Mouse (Mus musculus): Measurements from ENCODE around the gene Fam78a. TPM values are rescaled to one million over a fixed set of nuclear protein-coding genes. Genes with fewer than 3 reads are reported as not detected.

Fam78a gene
- polyA plus RNA-seq, 1 experiment from 2014 or later, result 1.5 TPM

DNA sequence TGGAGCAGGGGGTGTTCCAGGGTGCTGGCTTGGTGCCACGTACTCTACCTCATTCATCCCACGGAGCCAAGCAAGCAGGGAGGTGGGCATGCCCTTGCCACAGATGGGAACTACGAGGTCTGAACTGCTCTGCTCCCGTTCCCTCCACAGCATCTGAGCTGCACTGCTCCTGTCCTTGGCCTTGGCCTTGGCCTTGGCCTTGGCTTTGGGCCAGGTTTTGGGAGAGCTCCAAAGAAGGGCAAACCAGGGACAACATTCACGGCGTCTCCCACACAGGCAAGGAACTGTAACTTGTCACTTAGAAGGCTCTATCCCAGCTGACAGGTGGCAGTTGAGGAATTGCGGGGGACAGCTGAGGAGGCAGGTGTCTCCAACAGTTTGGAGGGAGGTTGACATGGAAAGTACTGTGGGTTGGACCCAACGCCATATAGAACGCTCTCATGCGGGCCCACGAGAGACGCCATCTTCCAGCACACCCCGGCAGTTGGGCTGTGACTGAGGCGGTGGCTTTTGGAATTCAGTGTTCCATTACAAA lies 5.4 kb downstream of the Fam78a start:
- H3K4me3 ChIP-seq, result no peak overlapping the region
- peaks cover 44% of the 10 kb centered on the region for H3K4me1 ChIP-seq (replicated peaks)
- H3K9me3 ChIP-seq, result no peaks in the 10 kb centered on the region
- WGBS, result 93% methylated on average over 14 of the region's 14 CpGs
- peak overlapping the region; percentile 31 for H3K27ac ChIP-seq
- DNase-seq (ENCODE audit: low spot score), result no peak
- H3K36me3 ChIP-seq, result no peaks in the 10 kb centered on the region
- peaks cover 42% of the 10 kb centered on the region for H3K27me3 ChIP-seq (ENCODE audit: insufficient read depth, poor library complexity, severe bottlenecking)

DNA sequence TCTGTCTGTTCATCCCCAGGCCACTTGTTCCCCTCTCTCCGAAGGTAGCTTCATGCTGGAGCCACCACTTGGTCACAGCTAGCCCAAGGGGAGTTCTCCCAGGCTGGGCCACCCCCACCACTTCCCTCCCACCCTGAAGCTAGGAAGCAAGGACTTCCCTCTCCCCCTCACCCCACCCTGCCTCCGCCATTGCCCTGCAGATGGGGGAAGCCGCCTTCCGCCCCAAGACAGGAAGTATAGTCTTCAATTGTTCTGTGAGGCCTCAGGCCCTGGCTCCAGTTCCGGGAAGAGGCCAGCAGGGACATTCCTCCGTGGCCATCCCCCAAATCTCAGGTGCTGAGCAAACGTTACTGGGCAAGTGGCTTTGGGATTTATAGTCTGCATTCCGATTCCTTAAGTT lies 6.1 kb downstream of the Fam78a start:
- WGBS, result 63% methylated on average over 8 of the region's 8 CpGs
- H3K36me3 ChIP-seq, result no peaks in the 10 kb centered on the region
- DNase-seq (ENCODE audit: low spot score), result no peak
- H3K27ac ChIP-seq, result peak overlapping the region; percentile 14
- H3K9me3 ChIP-seq, result no peaks in the 10 kb centered on the region
- peaks cover 40% of the 10 kb centered on the region for H3K4me1 ChIP-seq (replicated peaks)
- peaks cover 35% of the 10 kb centered on the region for H3K27me3 ChIP-seq (ENCODE audit: insufficient read depth, poor library complexity, severe bottlenecking)
- no peak overlapping the region for H3K4me3 ChIP-seq

DNA sequence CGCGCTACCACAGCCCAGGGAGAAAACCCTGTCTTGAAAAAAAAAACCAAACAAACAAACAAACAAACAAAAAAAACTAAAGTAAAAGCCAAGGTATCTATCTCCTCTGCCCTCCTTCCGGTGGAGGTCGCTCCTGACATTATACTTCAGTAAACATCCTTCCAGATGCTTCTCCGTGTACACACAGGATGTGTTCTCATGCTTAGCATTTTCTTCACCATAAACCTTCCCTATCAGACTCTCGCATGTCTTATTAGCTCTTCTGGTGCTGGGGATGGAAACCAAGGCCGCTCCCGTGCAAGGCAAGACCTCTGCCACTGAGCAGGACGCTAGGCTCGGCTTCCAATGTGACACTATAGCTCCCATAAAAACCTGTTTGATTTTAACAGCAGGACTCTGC lies 6.9 kb downstream of the Fam78a start:
- peaks cover 27% of the 10 kb centered on the region for H3K27me3 ChIP-seq (ENCODE audit: insufficient read depth, poor library complexity, severe bottlenecking)
- no peaks in the 10 kb centered on the region for H3K9me3 ChIP-seq
- DNase-seq (ENCODE audit: low spot score), result no peak
- H3K27ac ChIP-seq, result 0 out of 2 replicates have a peak overlapping the region, but pooled peaks have one; percentile 14
- no peak overlapping the region for H3K4me3 ChIP-seq
- no peaks in the 10 kb centered on the region for H3K36me3 ChIP-seq
- H3K4me1 ChIP-seq (replicated peaks), result peaks cover 33% of the 10 kb centered on the region
- 86% methylated on average over 10 of the region's 10 CpGs for WGBS

DNA sequence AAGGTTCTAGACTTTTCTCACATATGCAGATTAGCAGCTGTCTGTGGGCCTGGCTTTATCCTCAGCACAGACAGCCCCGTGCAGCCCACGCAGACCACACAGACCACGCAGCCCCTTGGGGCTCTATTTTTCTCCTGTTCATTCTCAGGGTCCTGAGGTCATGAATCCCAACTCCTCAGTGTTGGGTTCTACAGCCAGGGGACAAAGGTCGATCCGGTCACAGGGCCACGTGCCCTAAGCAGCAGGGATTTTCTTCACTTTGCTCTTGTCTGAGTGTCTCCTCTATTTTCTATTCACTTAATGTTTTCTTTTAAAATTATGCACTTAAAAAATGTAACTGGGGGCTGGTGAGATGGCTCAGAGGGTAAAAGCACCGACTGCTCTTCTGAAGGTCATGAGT lies 9.3 kb downstream of the Fam78a start:
- no peak for DNase-seq (ENCODE audit: low spot score)
- Histone ChIP-seq H3K4me1 (replicated peaks) (peaks cover 21% of the 10 kb centered on the region), H3K27me3 (ENCODE audit: insufficient read depth, poor library complexity, severe bottlenecking) (peaks cover 4% of the 10 kb centered on the region; the same call in 1 of the 2 replicates), H3K27ac (no peak overlapping the region), H3K36me3 (no peaks in the 10 kb centered on the region), H3K9me3 (no peaks in the 10 kb centered on the region), H3K4me3 (no peak overlapping the region)
- 48% methylated on average over 7 of the region's 7 CpGs for WGBS

- Histone ChIP-seq H3K4me1 (replicated peaks) (peaks cover 21% of the 10 kb centered on the region), H3K36me3 (no peaks in the 10 kb centered on the region), H3K27me3 (ENCODE audit: insufficient read depth, poor library complexity, severe bottlenecking) (peaks cover 3% of the 10 kb centered on the region; the same call in 1 of the 2 replicates), H3K27ac (no peak overlapping the region), H3K9me3 (no peaks in the 10 kb centered on the region), H3K4me3 (no peak overlapping the region)
- DNase-seq (ENCODE audit: low spot score), result no peak
- 70% methylated on average over 8 of the region's 8 CpGs for WGBS
These were observed 10.3 kb downstream of the Fam78a start for GRCm38 (mm10) chr2:32074404-32074803.

- H3K27ac ChIP-seq, result no peak overlapping the region
- H3K36me3 ChIP-seq, result no peaks in the 10 kb centered on the region
- peaks cover 27% of the 10 kb centered on the region for H3K27me3 ChIP-seq (ENCODE audit: insufficient read depth, poor library complexity, severe bottlenecking)
- DNase-seq (ENCODE audit: low spot score), result no peak
- no peaks in the 10 kb centered on the region for H3K9me3 ChIP-seq
- H3K4me3 ChIP-seq, result no peak overlapping the region
- WGBS, result 92% methylated on average over 10 of the region's 10 CpGs
- peaks cover 23% of the 10 kb centered on the region for H3K4me1 ChIP-seq (replicated peaks)
These were observed 13.9 kb downstream of the Fam78a start for GRCm38 (mm10) chr2:32070747-32071146.

DNA sequence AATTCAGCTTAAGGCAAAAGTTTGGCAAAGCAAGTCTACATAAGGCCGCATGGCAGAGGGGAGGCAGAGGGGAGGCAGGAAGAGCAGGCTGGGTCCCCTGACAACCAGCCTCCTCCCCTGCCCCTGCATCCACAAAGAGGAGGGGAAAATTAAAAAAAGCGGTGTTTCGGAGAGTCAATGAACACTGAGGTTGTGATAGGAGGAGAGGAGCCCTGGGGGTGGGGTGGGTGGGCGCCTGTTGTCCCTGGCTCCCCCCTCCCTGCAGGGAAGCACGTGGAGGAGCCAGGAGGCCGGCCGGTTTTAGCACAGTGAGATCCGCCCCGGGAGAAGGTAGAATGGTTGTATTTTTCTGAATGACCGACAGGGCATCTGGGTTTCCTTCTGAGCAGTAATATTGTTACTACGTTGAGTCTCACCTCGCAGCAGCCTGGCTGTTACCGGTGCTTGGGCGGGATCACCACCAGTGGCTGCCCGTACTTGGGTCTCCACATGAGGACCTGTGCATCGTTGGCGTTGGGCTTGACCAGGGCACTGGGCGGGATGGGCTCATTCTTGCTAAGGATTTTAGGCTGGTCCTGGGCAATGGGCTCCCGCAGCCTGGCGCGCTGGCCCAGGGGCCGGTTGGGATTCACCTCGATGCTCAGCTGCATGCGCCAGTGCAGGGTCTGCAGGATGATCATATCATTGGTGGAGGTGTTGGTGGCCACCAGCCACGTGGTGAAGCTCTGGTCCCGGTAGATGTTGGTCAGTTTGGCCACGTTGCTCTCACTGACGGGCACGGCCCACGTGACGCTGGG lies 15.6 kb downstream of the Fam78a start:
- Histone ChIP-seq H3K9me3 (no peaks in the 10 kb centered on the region), H3K4me1 (replicated peaks) (peaks cover 27% of the 10 kb centered on the region), H3K4me3 (peak overlapping the region; percentile 4; the same call in 1 of the 2 replicates), H3K36me3 (no peaks in the 10 kb centered on the region), H3K27me3 (ENCODE audit: insufficient read depth, poor library complexity, severe bottlenecking) (peaks cover 27% of the 10 kb centered on the region), H3K27ac (peak overlapping the region; percentile 36; the same call in 1 of the 2 replicates)
- no peak for DNase-seq (ENCODE audit: low spot score)
- 52% methylated on average over 31 of the region's 31 CpGs for WGBS

DNA sequence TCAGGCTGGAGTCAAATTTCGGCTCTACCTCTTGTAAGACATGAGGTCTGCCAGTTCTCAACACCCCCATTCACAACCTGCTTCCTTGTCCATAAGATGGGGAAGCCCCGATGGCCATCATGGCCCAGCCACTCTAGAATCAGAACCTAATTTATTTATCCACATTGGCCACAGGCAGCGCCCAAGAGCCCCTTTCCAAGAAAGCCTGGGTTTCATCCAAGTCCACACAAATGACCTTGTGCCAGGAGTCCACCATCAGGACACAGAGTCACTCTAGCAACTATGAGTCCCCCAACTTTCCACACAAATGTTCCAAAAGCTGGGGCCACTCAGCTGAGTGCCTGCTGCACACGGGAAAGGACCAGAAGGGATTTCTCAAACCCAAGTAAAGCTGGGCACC lies 18.7 kb downstream of the Fam78a start:
- Histone ChIP-seq H3K4me1 (replicated peaks) (peaks cover 34% of the 10 kb centered on the region), H3K4me3 (no peak overlapping the region), H3K27me3 (ENCODE audit: insufficient read depth, poor library complexity, severe bottlenecking) (peaks cover 27% of the 10 kb centered on the region), H3K27ac (no peak overlapping the region), H3K36me3 (no peaks in the 10 kb centered on the region), H3K9me3 (no peaks in the 10 kb centered on the region)
- WGBS, result 84% methylated on average over 4 of the region's 4 CpGs
- no peak for DNase-seq (ENCODE audit: low spot score)

DNA sequence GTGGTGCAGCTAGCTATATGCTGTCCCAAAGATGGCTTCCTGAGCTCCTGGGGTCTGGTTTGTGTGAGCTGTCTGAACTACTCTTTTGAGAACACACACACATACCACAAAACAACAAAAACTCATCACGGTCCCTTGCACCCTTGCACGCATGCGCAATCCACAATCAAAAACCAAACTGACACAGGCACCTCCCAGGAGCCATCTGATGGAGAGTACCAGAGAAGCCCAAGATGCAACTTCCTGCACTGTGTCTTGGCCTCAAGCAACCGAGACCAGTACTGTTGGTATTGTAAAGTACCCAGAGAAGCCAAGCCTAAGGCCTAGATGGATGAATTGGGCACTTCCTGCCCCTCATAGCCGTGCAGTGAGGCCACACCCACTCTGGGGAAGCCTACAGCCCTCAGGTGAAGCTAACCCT lies 19.3 kb downstream of the Fam78a start:
- 85% methylated on average over 5 of the region's 5 CpGs for WGBS
- H3K4me1 ChIP-seq (replicated peaks), result peaks cover 38% of the 10 kb centered on the region
- no peaks in the 10 kb centered on the region for H3K9me3 ChIP-seq

DNA sequence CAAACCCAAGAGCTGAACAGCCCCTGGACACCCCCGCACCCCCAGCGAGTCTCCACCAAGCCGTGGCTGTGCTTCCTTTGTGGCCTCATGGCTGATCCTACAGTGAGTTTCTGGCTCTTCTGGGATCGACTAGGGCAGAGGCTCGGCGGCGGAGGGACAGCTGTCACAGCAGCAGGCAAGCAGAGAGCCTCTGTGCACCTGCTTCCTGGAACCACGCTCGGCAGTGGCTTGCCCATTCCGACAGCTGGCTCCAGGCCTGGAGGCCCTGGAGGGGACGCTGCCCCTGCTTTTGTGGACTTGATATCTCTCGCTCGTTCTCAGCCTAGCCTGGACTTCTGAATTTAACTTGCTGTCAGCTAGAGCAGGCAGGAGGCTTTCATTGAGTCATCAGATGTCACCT lies 19.7 kb downstream of the Fam78a start:
- Histone ChIP-seq H3K4me3 (no peak overlapping the region), H3K36me3 (no peaks in the 10 kb centered on the region), H3K27ac (peak overlapping the region; percentile 64), H3K9me3 (no peaks in the 10 kb centered on the region), H3K27me3 (ENCODE audit: insufficient read depth, poor library complexity, severe bottlenecking) (peaks cover 27% of the 10 kb centered on the region), H3K4me1 (replicated peaks) (peaks cover 40% of the 10 kb centered on the region)
- 75% methylated on average over 13 of the region's 13 CpGs for WGBS
- DNase-seq (ENCODE audit: low spot score), result peak; percentile 27

More for the DNA sequence above, 19.3 kb downstream of the Fam78a start:
- Histone ChIP-seq H3K27ac (peak overlapping the region; percentile 64), H3K4me3 (no peak overlapping the region), H3K36me3 (no peaks in the 10 kb centered on the region), H3K27me3 (ENCODE audit: insufficient read depth, poor library complexity, severe bottlenecking) (peaks cover 27% of the 10 kb centered on the region)
- DNase-seq (ENCODE audit: low spot score), result no peak

GRCm38 (mm10) chr2:32063451-32064151 lies 21.1 kb downstream of the Fam78a start:
- Histone ChIP-seq H3K9me3 (no peaks in the 10 kb centered on the region), H3K4me1 (replicated peaks) (peaks cover 41% of the 10 kb centered on the region), H3K27me3 (ENCODE audit: insufficient read depth, poor library complexity, severe bottlenecking) (peaks cover 22% of the 10 kb centered on the region), H3K27ac (no peak overlapping the region), H3K36me3 (no peaks in the 10 kb centered on the region), H3K4me3 (no peak overlapping the region)
- whole genome bisulfite sequencing, result 89% methylated on average over 7 of the region's 7 CpGs
- no peak for DNase-seq (ENCODE audit: low spot score)

DNA sequence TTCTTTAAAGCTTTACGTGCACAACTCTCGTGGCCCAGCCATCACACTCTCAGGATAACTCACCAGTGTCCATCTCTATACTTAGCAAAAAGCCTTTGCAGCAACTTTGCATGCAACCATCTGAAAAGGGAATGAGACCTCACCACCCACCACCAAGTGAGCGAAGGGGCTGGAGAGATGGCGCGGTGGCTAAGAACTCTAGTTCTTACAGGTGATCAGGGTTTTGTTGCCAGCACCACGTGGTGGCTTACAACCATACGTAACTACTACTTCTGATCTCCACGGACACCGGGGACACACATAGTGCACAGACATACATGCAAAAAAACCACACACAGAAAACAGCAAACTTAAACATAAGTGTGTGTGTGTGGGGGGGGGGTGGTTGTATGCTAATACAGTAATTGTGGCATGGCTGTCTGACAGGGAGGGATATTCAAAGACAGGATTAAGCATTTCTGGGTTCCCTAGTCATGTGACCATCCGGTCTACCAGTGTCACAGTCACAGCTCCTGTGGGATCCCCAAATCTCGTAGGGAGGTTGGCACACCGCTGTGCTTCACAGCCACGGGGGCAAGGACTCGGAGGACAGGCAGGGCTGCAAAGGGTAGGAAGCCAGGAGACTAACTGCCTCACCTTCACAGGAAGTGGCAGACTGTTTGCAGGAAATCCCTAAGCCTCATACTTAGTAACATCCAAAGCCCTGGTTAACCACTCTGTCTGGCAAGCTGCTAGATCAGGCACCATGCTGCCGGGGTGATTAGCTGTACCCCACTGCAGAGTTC lies 21.8 kb downstream of the Fam78a start:
- no peak overlapping the region for H3K27ac ChIP-seq
- DNase-seq (ENCODE audit: low spot score), result no peak
- H3K9me3 ChIP-seq, result no peaks in the 10 kb centered on the region
- no peaks in the 10 kb centered on the region for H3K36me3 ChIP-seq
- H3K27me3 ChIP-seq (ENCODE audit: insufficient read depth, poor library complexity, severe bottlenecking), result peaks cover 20% of the 10 kb centered on the region
- peaks cover 39% of the 10 kb centered on the region for H3K4me1 ChIP-seq (replicated peaks)
- H3K4me3 ChIP-seq, result no peak overlapping the region
- WGBS, result 93% methylated on average over 15 of the region's 15 CpGs

Data from hindbrain, embryonic 10.5 days (tissue).